Mouse (Mus musculus) bone marrow, adult 2 months (tissue): ENCODE data around the gene Nup54.

ENCODE experiments used
- CTCF ChIP-seq: fragments of 200-500 bp; IDR thresholded peaks from 2 replicates; pipeline ENCODE4 v1.5.1; 2011; ENCODE audit warnings: low read length, control low read depth; ENCODE audit not compliant: control insufficient read depth, insufficient read depth
- POLR2A ChIP-seq: fragments of 200-500 bp; IDR thresholded peaks from 2 replicates; pipeline ENCODE4 v1.6.1; 2011; ENCODE audit warnings: low read depth, mild to moderate bottlenecking, control low read depth, low read length, borderline replicate concordance; ENCODE audit not compliant: control insufficient read depth

- TF ChIP-seq POLR2A, result no peak
- TF ChIP-seq CTCF, result no peak
Observed at GRCm38 (mm10) chr5:92472863-92473262, 37.8 kb upstream of the Nup54 start.
